Mouse (Mus musculus) lung, embryonic 15.5 days (tissue): ENCODE measurements around the gene Ms4a4b. TPM values are rescaled to one million over a fixed set of nuclear protein-coding genes. Genes with fewer than 3 reads are reported as not detected.
"Not testable (repeated sequence)": the region's sequence is repeated elsewhere in the genome, so short reads cannot be mapped to it uniquely, and the experiment has no call there.

ENCODE experiments used
- ATAC-seq: fragments of 200-750 bp; cut with Nextera tagmentation; 2 replicates; pipeline ENCODE4 v1.8.0; 2017; ENCODE audit warnings: moderate number of reproducible peaks, borderline replicate concordance; ENCODE audit not compliant: low FRiP score, low TSS enrichment; ENCODE audit errors: extremely low read depth
- H3K27ac ChIP-seq: fragments of 300-500 bp; sonication (generic); 2 replicates; pipeline ENCODE4 v1.5.1; 2015; ENCODE audit warnings: moderate library complexity, mild to moderate bottlenecking, inconsistent platforms
- H3K27me3 ChIP-seq: fragments of 300-500 bp; sonication (generic); 2 replicates; pipeline ENCODE4 v1.6.1; 2015; ENCODE audit warnings: inconsistent platforms
- H3K36me3 ChIP-seq: fragments of 300-500 bp; sonication (generic); 2 replicates; pipeline ENCODE4 v1.6.1; 2015; ENCODE audit warnings: inconsistent platforms
- H3K4me1 ChIP-seq: fragments of 300-500 bp; sonication (generic); 2 replicates; pipeline ENCODE4 v1.6.1; 2015; ENCODE audit warnings: inconsistent platforms
- H3K4me2 ChIP-seq: fragments of 300-500 bp; sonication (generic); 2 replicates; pipeline ENCODE4 v1.6.1; 2015; ENCODE audit warnings: inconsistent platforms, mild to moderate bottlenecking, moderate library complexity
- H3K4me3 ChIP-seq: fragments of 300-500 bp; sonication (generic); 2 replicates; pipeline ENCODE4 v1.5.1; 2015; ENCODE audit warnings: mild to moderate bottlenecking, inconsistent platforms
- H3K9ac ChIP-seq: fragments of 300-500 bp; sonication (generic); 2 replicates; pipeline ENCODE4 v1.6.1; 2015; ENCODE audit warnings: inconsistent platforms
- H3K9me3 ChIP-seq: fragments of 300-500 bp; sonication (generic); 2 replicates; pipeline ENCODE4 v1.6.1; 2016; ENCODE audit warnings: inconsistent platforms
- WGBS: fragments of 180-500 bp; shearing (Covaris S2); methylation state at CpG from one replicate; pipeline ENCODE4 v1.1.7; 2015; 5-methylcytosine and 5-hydroxymethylcytosine counted together
- polyA plus RNA-seq: library from polyadenylated mRNA; unstranded; fragments of >200 nt; fragmentation: Nextera tagmentation; extraction: Ambion mirVana; gene quantifications from 2 replicates; pipeline ENCODE4 v1.2.1, GENCODE M21; 2015

Ms4a4b gene
- 0.04 and 0.69 TPM in 2 replicates for polyA plus RNA-seq

GRCm38 (mm10) chr19:11443338-11443737 lies at the start of gene Ms4a4b:
Gene Ms4a4b (plus strand): TSS chr19:11443553.
- H3K27me3 ChIP-seq = no peaks in the 10 kb centered on the region
- H3K9ac ChIP-seq = no peak within 1 kb of the TSS
- H3K27ac ChIP-seq = no peak within 1 kb of the TSS
- H3K4me2 ChIP-seq = no peak within 1 kb of the TSS
- ATAC-seq = no peak
- H3K9me3 ChIP-seq = no peaks in the 10 kb centered on the region
- H3K4me1 ChIP-seq = no peaks in the 10 kb centered on the region
- no peaks in the 10 kb centered on the region for H3K36me3 ChIP-seq
- H3K4me3 ChIP-seq = no peak within 1 kb of the TSS

GRCm38 (mm10) chr19:11395769-11396168 lies 47.6 kb upstream of the Ms4a4b start:
- H3K36me3 ChIP-seq = no peaks in the 10 kb centered on the region
- no peak overlapping the region for H3K4me2 ChIP-seq
- H3K9ac ChIP-seq = no peak overlapping the region
- no peaks in the 10 kb centered on the region for H3K4me1 ChIP-seq
- no peaks in the 10 kb centered on the region for H3K9me3 ChIP-seq
- H3K27me3 ChIP-seq = no peaks in the 10 kb centered on the region
- no peak overlapping the region for H3K4me3 ChIP-seq
- no peak overlapping the region for H3K27ac ChIP-seq
- ATAC-seq = no peak

GRCm38 (mm10) chr19:11404527-11404926 lies 38.8 kb upstream of the Ms4a4b start, which contains the start of gene Ms4a4c:
Gene Ms4a4c (plus strand): TSS chr19:11404770.
- Histone ChIP-seq H3K9me3 (no peaks in the 10 kb centered on the region), H3K9ac (no peak within 1 kb of the TSS), H3K27me3 (no peaks in the 10 kb centered on the region), H3K4me2 (no peak within 1 kb of the TSS), H3K36me3 (no peaks in the 10 kb centered on the region), H3K4me3 (no peak within 1 kb of the TSS), H3K4me1 (no peaks in the 10 kb centered on the region), H3K27ac (no peak within 1 kb of the TSS)
- WGBS = 83% methylated on average over 3 of the region's 3 CpGs
- no peak for ATAC-seq

GRCm38 (mm10) chr19:11407428-11407827 lies 35.9 kb upstream of the Ms4a4b start:
- no peak overlapping the region for H3K4me2 ChIP-seq
- H3K4me1 ChIP-seq = no peaks in the 10 kb centered on the region
- H3K9ac ChIP-seq = no peak overlapping the region
- ATAC-seq = no peak
- H3K36me3 ChIP-seq = no peaks in the 10 kb centered on the region
- H3K27me3 ChIP-seq = no peaks in the 10 kb centered on the region
- H3K27ac ChIP-seq = no peak overlapping the region
- H3K9me3 ChIP-seq = no peaks in the 10 kb centered on the region
- H3K4me3 ChIP-seq = no peak overlapping the region

GRCm38 (mm10) chr19:11408591-11408990 lies 34.8 kb upstream of the Ms4a4b start:
- Histone ChIP-seq H3K4me2 (no peak overlapping the region), H3K27ac (no peak overlapping the region), H3K4me1 (no peaks in the 10 kb centered on the region), H3K4me3 (no peak overlapping the region), H3K9me3 (no peaks in the 10 kb centered on the region), H3K9ac (no peak overlapping the region), H3K27me3 (no peaks in the 10 kb centered on the region), H3K36me3 (no peaks in the 10 kb centered on the region)
- ATAC-seq = no peak
- WGBS = 80% methylated on average over 1 of the region's 1 CpGs

- ATAC-seq = no peak
- Histone ChIP-seq H3K27ac (no peak overlapping the region), H3K36me3 (no peaks in the 10 kb centered on the region), H3K27me3 (no peaks in the 10 kb centered on the region), H3K4me3 (no peak overlapping the region), H3K4me1 (no peaks in the 10 kb centered on the region), H3K9me3 (no peaks in the 10 kb centered on the region), H3K9ac (no peak overlapping the region), H3K4me2 (no peak overlapping the region)
- 83% methylated on average over 1 of the region's 1 CpGs for WGBS
These were observed 31.7 kb upstream of the Ms4a4b start for GRCm38 (mm10) chr19:11411640-11412039.

GRCm38 (mm10) chr19:11414084-11414483 lies 29.3 kb upstream of the Ms4a4b start:
- WGBS = 89% methylated on average over 1 of the region's 1 CpGs
- Histone ChIP-seq H3K4me2 (no peak overlapping the region), H3K9me3 (no peaks in the 10 kb centered on the region), H3K27me3 (no peaks in the 10 kb centered on the region), H3K4me3 (no peak overlapping the region), H3K4me1 (no peaks in the 10 kb centered on the region), H3K9ac (no peak overlapping the region), H3K36me3 (no peaks in the 10 kb centered on the region), H3K27ac (no peak overlapping the region)
- ATAC-seq = no peak

GRCm38 (mm10) chr19:11415581-11415980 lies 27.8 kb upstream of the Ms4a4b start:
- no peak overlapping the region for H3K9ac ChIP-seq
- H3K4me3 ChIP-seq = no peak overlapping the region
- 50% methylated on average over 3 of the region's 3 CpGs for WGBS
- H3K36me3 ChIP-seq = no peaks in the 10 kb centered on the region
- no peaks in the 10 kb centered on the region for H3K4me1 ChIP-seq
- no peaks in the 10 kb centered on the region for H3K9me3 ChIP-seq
- H3K4me2 ChIP-seq = no peak overlapping the region
- ATAC-seq = no peak
- H3K27me3 ChIP-seq = no peaks in the 10 kb centered on the region
- no peak overlapping the region for H3K27ac ChIP-seq

GRCm38 (mm10) chr19:11418865-11419264 lies 24.5 kb upstream of the Ms4a4b start:
- not testable (repeated sequence) for H3K27me3 ChIP-seq, H3K9me3 ChIP-seq, H3K9ac ChIP-seq, ATAC-seq, H3K4me3 ChIP-seq, H3K4me1 ChIP-seq, H3K36me3 ChIP-seq, H3K4me2 ChIP-seq, H3K27ac ChIP-seq
- WGBS = 84% methylated on average over 3 of the region's 3 CpGs

- not testable (repeated sequence) for H3K9ac ChIP-seq, H3K4me2 ChIP-seq, H3K27ac ChIP-seq, H3K27me3 ChIP-seq, H3K4me1 ChIP-seq, ATAC-seq, H3K36me3 ChIP-seq, H3K9me3 ChIP-seq, H3K4me3 ChIP-seq
- 68% methylated on average over 1 of the region's 1 CpGs for WGBS
These were observed 12.1 kb upstream of the Ms4a4b start for GRCm38 (mm10) chr19:11431209-11431608.

- no peaks in the 10 kb centered on the region for H3K36me3 ChIP-seq
- no peak overlapping the region for H3K27ac ChIP-seq
- H3K4me3 ChIP-seq = no peak overlapping the region
- H3K4me2 ChIP-seq = no peak overlapping the region
- 81% methylated on average over 4 of the region's 4 CpGs for WGBS
- ATAC-seq = no peak
- H3K9ac ChIP-seq = no peak overlapping the region
- no peaks in the 10 kb centered on the region for H3K4me1 ChIP-seq
- H3K9me3 ChIP-seq = no peaks in the 10 kb centered on the region
- H3K27me3 ChIP-seq = no peaks in the 10 kb centered on the region
These were observed 8.1 kb upstream of the Ms4a4b start for GRCm38 (mm10) chr19:11435058-11435834.

- H3K4me2 ChIP-seq = no peak overlapping the region
- H3K36me3 ChIP-seq = no peaks in the 10 kb centered on the region
- no peak overlapping the region for H3K4me3 ChIP-seq
- no peaks in the 10 kb centered on the region for H3K9me3 ChIP-seq
- H3K27me3 ChIP-seq = no peaks in the 10 kb centered on the region
- ATAC-seq = no peak
- 78% methylated on average over 5 of the region's 5 CpGs for WGBS
- H3K4me1 ChIP-seq = no peaks in the 10 kb centered on the region
- no peak overlapping the region for H3K9ac ChIP-seq
- no peak overlapping the region for H3K27ac ChIP-seq
These were observed 611 bp downstream of the Ms4a4b start for GRCm38 (mm10) chr19:11443964-11444363.

- Histone ChIP-seq H3K27ac (no peak overlapping the region), H3K4me3 (no peak overlapping the region), H3K36me3 (no peaks in the 10 kb centered on the region), H3K27me3 (no peaks in the 10 kb centered on the region), H3K9me3 (no peaks in the 10 kb centered on the region), H3K9ac (no peak overlapping the region), H3K4me2 (no peak overlapping the region), H3K4me1 (no peaks in the 10 kb centered on the region)
- ATAC-seq = no peak
- 85% methylated on average over 2 of the region's 2 CpGs for WGBS
These were observed 3.9 kb downstream of the Ms4a4b start for GRCm38 (mm10) chr19:11447238-11447637.
